Mouse (Mus musculus): ENCODE data around the gene Slc8a1.

Gene Slc8a1

GRCm38 (mm10) chr17:81738311-81738755 is at the start of gene Slc8a1:
Gene Slc8a1 (minus strand): TSS chr17:81738377.
- DNase-seq = no peak

GRCm38 (mm10) chr17:81787350-81787749 is 49.2 kb upstream of the Slc8a1 start:
- peak in 1 of 2 experiments; percentile 10 for DNase-seq

DNA sequence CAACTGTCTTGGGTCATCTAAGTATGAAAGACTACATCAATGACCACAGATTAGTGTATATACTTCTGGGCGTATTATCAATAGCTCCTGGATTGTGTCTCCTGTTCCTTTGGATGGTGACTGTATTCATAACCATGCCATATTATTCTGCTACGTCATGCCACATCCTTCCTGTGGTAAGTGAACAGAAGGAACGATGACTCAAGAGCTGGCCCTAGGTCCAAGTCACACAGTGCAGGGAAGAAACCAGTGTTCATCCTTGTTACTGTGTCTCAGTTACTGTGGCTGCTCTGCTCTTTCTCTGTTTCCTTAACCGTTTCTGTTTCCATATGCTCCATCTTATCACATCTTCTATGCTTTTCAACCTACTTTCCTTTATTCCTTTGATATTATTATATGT is 44.1 kb upstream of the Slc8a1 start:
- DNase-seq = no peak

DNA sequence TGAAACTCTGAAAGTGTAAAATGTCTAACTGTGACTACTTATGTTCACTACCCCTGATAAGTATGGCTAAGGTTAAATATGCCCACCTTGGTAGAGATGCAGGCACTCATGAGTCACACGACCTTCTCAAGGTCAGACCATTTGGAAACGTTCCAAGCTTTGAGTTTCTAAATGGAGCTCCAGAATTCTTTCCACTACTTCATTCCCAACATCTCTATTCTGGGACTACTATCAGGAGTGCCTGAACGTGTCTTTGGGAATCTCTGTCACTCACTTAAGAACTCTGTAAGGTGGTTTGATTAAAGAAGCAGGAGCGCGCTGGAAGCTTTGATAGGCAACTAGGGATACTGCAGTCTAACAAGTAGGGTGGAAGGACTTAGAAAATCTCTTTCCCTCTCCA is 43.3 kb upstream of the Slc8a1 start:
- no peak for DNase-seq

DNA sequence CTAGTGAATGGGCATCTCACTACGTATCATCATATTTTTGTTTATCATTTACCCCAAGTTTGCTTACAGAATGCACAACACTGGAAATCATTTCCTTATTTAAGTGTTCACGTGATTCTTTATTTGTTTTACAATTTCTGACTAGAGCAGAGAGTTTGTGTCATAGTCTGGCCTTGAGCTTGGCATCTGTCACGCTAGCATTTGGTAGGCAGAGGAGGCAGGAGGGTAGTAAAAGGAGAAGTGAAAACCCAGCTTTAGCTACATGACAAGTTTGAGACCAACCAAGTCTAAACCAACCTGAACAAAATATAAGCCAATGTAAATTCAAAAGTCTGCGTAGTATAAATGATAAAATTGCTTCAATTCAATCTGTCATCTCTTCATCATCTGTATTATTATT is 41.7 kb upstream of the Slc8a1 start:
- no peak for DNase-seq

DNA sequence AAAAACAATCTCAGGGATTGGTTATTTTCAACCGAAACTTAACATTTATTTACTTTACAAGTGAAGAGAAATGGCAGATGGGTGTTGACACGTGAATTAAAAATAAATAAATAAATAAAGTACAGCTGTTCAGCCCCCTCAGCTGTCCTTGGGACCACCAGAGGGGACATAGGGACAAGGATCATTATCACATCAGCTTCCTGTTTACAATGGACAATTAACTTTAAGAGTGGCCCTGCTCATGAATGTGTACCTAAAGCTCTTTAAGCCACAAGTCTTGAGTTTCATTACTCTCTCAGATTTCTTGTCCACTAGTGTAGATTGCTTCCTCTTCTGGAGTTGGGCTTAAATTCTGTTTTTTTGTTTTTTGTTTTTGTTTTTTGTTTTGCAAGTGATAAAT is 12.5 kb upstream of the Slc8a1 start:
- DNase-seq = no peak

GRCm38 (mm10) chr17:81743034-81743433 is 4.9 kb upstream of the Slc8a1 start:
- no peak for DNase-seq

GRCm38 (mm10) chr17:81740576-81740975 is 2.4 kb upstream of the Slc8a1 start:
- DNase-seq = no peak

DNA sequence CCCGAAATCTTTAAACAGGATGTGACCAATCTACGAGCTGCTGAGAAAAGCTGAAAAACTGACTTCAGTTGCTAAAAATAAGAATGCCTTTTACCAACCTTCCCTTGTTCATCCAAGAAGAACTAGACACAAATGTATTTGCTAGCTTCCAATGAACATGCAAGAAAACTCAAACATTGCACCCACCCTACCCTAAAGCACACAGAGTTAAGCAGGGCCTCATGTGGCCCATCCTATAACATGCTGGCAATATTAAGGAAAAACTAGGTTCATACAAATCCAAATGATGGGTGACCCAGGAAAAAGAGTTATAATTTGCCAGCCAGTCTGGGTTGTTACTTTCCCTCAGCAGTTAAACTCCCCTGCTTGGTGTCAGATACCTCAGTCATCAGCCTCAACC is 398 bp downstream of the Slc8a1 start:
- no peak for DNase-seq

- no peak for DNase-seq
Measured at GRCm38 (mm10) chr17:81737309-81737708, 868 bp downstream of the Slc8a1 start.

DNA sequence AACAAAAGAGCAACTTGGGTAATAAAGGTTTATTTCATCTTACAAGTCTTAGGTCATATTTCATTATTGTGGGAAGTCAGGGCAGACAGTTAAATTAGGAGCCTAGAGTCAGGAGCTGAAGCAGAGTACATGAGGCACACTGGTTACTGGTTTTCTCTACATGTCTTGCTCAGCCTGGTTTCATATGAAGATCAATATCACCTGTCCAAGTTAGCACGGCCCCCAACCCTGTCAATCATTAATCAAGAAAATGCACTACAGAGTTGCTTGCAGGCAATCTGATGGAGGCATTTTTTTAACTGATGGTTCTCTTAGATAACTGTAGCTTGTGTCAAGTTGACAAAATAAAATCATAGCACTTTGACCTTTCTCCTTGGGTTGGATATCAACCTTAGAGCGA is 2.6 kb downstream of the Slc8a1 start:
- no peak for DNase-seq

DNA sequence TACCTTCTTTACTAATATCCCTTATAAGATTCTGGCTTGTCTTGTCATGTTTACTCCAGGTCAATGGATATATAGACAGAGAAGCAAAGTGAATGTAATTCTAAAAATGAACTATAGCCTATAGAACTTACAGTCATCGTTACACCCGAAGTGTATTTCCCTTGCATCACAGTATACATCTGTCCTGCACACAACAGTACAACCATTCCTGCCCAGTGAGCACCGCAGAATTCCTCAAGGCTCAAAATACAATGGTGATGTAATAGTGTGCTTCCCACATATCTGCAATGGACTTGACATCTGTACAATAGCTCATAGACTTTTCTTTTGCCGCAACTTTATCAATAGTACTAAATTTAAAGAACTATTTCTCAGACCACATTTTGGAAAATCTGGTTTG is 8.3 kb downstream of the Slc8a1 start:
- no peak for DNase-seq

- DNase-seq = no peak
Measured at GRCm38 (mm10) chr17:81712273-81712751, 25.9 kb downstream of the Slc8a1 start.

DNA sequence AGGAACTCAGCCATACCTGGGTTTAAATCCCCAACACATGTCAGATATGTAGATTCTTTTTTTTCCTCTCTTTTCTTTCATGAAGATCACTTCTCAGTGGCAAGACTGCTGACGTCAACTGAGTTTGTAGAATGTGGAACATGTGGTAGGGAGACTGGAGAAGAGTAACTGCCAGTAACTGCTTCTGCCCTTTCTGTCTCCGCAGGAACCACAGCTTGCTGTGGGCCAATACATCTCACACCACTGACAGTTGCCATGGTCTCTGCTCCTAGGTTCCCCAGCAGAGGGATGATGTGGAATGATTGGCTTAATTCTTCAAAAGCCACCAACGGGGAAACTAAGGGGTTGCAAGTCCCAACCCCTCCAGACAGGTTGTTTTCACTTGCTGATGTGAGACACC is 33.4 kb downstream of the Slc8a1 start:
- no peak for DNase-seq

- DNase-seq = no peak
Measured at GRCm38 (mm10) chr17:81703258-81703657, 34.9 kb downstream of the Slc8a1 start.

GRCm38 (mm10) chr17:81701701-81702100 is 36.5 kb downstream of the Slc8a1 start:
- no peak for DNase-seq

DNA sequence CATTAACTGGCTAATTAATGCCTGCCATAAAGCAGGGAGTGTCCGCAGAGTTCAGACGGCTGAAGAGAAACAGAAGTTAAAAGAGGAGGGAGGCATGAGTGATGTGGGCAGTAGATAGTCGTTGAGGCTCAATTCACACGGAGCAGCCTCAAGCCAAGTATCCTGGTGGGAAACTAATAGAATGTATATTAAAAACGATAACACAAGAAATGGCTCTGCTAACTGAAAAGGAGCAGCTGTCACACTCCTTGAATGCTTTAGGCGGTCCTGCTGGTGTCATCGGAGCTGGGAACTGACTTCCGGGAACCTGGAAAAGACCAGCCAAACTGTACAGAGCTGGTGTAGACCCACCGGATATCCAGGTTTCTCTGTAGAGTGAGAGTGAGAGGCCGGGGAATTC is 39.4 kb downstream of the Slc8a1 start:
- no peak for DNase-seq

DNA sequence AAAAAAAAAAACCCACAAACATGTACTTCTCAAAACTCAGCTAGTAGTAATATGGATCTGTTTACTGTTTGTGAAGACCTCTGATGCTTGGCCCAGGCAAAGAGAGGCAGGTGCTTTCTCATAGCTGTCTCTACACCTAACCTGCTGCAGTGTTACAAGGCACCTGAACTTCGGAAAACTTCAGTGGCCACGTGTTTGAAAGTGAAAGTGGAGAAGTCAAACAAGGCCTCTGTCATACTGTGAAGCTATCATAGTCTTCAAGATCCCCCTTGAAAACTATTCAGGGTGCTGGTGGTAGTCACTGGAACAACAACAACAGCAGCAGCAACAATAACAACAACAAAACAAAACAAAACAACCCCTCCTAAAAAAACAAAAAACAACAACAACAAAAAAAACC is 40.5 kb downstream of the Slc8a1 start:
- no peak for DNase-seq

DNA sequence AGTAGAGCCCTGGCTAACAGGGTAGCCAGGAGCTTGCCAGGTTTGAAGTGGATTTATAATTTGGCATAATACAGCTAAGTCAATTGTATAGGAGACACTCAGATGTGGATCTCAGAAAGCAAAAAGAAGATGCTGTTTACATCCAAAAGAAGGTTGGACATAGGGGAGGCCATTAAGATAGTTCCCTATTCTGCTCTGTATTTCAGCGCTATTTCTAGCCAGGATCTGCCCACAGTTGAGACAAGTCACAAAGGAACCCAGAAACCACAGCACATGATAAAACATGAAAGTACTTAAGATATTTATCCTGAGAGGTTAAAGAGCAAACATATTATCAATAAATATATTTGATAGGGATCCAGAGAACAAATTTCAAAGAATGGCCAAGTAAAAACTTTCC is 43.2 kb downstream of the Slc8a1 start:
- DNase-seq = no peak

GRCm38 (mm10) chr17:81679616-81680015 is 58.6 kb downstream of the Slc8a1 start:
- no peak for DNase-seq

- no peak for DNase-seq
Measured at GRCm38 (mm10) chr17:81677450-81677849, 60.7 kb downstream of the Slc8a1 start.

GRCm38 (mm10) chr17:81676203-81676602 is 62.0 kb downstream of the Slc8a1 start:
- no peak for DNase-seq

DNA sequence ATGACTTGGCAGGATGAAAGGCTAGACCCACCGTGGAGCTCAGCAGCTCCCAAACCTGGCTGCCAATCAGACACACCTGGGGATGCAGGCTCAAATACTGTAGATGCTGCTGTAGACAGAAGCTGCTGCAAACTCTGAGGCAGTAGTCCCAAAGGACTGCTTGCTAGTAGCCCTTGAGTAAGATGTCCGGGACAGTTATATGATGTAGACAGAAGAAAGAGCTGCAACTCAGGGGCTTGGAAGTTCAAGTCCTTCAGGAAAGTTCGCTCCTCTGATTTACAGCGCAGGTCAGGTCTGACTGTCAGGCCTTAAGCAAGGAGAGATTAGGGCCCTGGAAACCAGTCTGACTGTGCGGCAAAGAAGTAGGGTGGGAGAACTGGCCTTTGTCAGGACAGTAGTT is 66.9 kb downstream of the Slc8a1 start:
- DNase-seq = no peak

GRCm38 (mm10) chr17:81669816-81670691 is 68.1 kb downstream of the Slc8a1 start:
- peak in 1 of 2 experiments; percentile 21 for DNase-seq

All from spleen, adult 18-20 months (tissue).